Mouse (Mus musculus) layer of hippocampus, adult 9-11 months (tissue): ENCODE results near the gene Zc3h12a.

Experiments
- DNase-seq: peaks from one replicate; pipeline ENCODE4 v3.0.0; 2022

Zc3h12a gene

GRCm38 (mm10) chr4:125127305-125128084 lies at the start of gene Zc3h12a:
TSS of gene Zc3h12a (minus strand) at chr4:125127840.
- peak; percentile 76 for DNase-seq

- DNase-seq = no peak
Observed at GRCm38 (mm10) chr4:125176639-125177165, 49.1 kb upstream of the Zc3h12a start.

GRCm38 (mm10) chr4:125176190-125176589 lies 48.5 kb upstream of the Zc3h12a start:
- DNase-seq = no peak

GRCm38 (mm10) chr4:125175591-125175990 lies 48.0 kb upstream of the Zc3h12a start:
- no peak for DNase-seq

GRCm38 (mm10) chr4:125174516-125175185 lies 47.0 kb upstream of the Zc3h12a start:
- DNase-seq = no peak

GRCm38 (mm10) chr4:125173150-125173549 lies 45.5 kb upstream of the Zc3h12a start:
- no peak for DNase-seq

- no peak for DNase-seq
Observed at GRCm38 (mm10) chr4:125172736-125173135, 45.1 kb upstream of the Zc3h12a start.

GRCm38 (mm10) chr4:125167723-125168122 lies 40.1 kb upstream of the Zc3h12a start:
- DNase-seq = no peak

GRCm38 (mm10) chr4:125164861-125165260 lies 37.2 kb upstream of the Zc3h12a start:
- DNase-seq = no peak

- no peak for DNase-seq
Observed at GRCm38 (mm10) chr4:125162701-125163100, 35.1 kb upstream of the Zc3h12a start.

- DNase-seq = no peak
Observed at GRCm38 (mm10) chr4:125161392-125161791, 33.8 kb upstream of the Zc3h12a start.

- no peak for DNase-seq
Observed at GRCm38 (mm10) chr4:125160951-125161331, 33.3 kb upstream of the Zc3h12a start.

- peak; percentile 79 for DNase-seq
Observed at GRCm38 (mm10) chr4:125160320-125160950, 32.8 kb upstream of the Zc3h12a start.

- no peak for DNase-seq
Observed at GRCm38 (mm10) chr4:125158581-125159317, 31.1 kb upstream of the Zc3h12a start.

- DNase-seq = no peak
Observed at GRCm38 (mm10) chr4:125158081-125158480, 30.4 kb upstream of the Zc3h12a start.

- DNase-seq = no peak
Observed at GRCm38 (mm10) chr4:125157322-125157721, 29.7 kb upstream of the Zc3h12a start.

GRCm38 (mm10) chr4:125155646-125156045 lies 28.0 kb upstream of the Zc3h12a start:
- no peak for DNase-seq

GRCm38 (mm10) chr4:125153659-125154241 lies 26.1 kb upstream of the Zc3h12a start:
- no peak for DNase-seq

- no peak for DNase-seq
Observed at GRCm38 (mm10) chr4:125152469-125152868, 24.8 kb upstream of the Zc3h12a start.

GRCm38 (mm10) chr4:125149460-125149859 lies 21.8 kb upstream of the Zc3h12a start:
- DNase-seq = no peak

- no peak for DNase-seq
Observed at GRCm38 (mm10) chr4:125147970-125148369, 20.3 kb upstream of the Zc3h12a start.

- DNase-seq = peak; percentile 85
Observed at GRCm38 (mm10) chr4:125145213-125145612, 17.6 kb upstream of the Zc3h12a start.
